Mouse (Mus musculus) ovary, postnatal 10 days (tissue): ENCODE measurements around the gene Muc5ac.

ENCODE experiments used
- DNase-seq: peaks from one replicate; pipeline ENCODE4 v3.0.0; 2022; ENCODE audit warnings: low spot score

Muc5ac gene

GRCm38 (mm10) chr7:141835941-141836340 lies 47.2 kb downstream of the Muc5ac start:
- no peak for DNase-seq

GRCm38 (mm10) chr7:141836423-141836822 lies 47.7 kb downstream of the Muc5ac start:
- no peak for DNase-seq

GRCm38 (mm10) chr7:141838779-141839178 lies 50.0 kb downstream of the Muc5ac start, which contains the start of gene Muc5b:
Gene Muc5b (plus strand): TSS chr7:141839070.
- no peak for DNase-seq

DNA sequence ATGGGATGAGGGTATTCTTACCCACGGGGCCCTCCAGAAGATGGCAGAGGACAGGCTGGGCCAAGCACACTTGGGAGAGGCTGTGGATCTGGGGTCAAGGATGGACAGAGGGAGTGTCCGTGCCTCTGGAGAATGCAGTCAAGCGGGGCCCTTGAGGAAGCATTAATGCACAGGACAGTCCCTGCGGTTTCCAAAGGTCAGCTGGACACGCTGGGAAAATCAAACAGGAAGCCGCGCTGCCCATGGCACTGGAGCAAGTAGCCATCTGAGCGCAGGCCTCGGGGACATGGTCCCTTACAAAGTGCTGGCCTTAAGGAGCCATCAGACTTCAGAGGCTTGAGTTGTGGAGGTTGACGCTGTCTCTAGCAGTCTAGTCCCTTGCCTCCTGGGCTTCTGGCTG lies 51.6 kb downstream of the Muc5ac start:
- no peak for DNase-seq

DNA sequence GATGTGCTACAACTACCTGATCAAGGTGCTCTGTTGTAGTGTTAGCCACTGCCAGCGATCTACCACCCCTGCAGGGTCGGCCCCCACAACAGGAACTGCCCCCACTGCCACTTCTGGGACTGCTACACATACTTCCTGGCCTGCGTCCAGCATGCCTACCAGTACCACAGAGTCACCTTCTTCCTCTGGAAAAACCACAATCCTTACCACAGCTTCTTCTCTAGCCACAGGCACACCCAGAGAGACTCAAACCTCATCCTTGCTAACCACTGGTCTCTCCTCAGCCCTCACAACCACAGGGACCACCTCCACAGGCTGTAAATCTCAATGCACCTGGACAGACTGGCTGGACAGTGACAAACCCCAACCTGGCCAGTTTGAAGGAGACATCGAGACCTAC lies 72.3 kb downstream of the Muc5ac start:
- no peak for DNase-seq
